Mouse (Mus musculus) hindbrain, embryonic 11.5 days (tissue): ENCODE results near the gene Prdm15. TPM values are rescaled to one million over a fixed set of nuclear protein-coding genes. Genes with fewer than 3 reads are reported as not detected.

Experiments used
- ATAC-seq: fragments of 200-750 bp; cut with Nextera tagmentation; 2 replicates; pipeline ENCODE4 v1.8.0; 2017; ENCODE audit warnings: mild to moderate bottlenecking, moderate TSS enrichment, moderate library complexity; ENCODE audit not compliant: low FRiP score
- DNase-seq: peaks from one replicate; pipeline ENCODE4 v3.0.0-alpha.2; 2015; ENCODE audit warnings: low spot score
- H3K27ac ChIP-seq: fragments of 300-500 bp; sonication (generic); 2 replicates; pipeline ENCODE4 v1.5.1; 2014; ENCODE audit warnings: mild to moderate bottlenecking, low read depth, low read length
- H3K27me3 ChIP-seq: fragments of 300-500 bp; sonication (generic); 2 replicates; pipeline ENCODE4 v1.6.1; 2014; ENCODE audit warnings: mild to moderate bottlenecking, low read length, moderate library complexity, mixed read lengths; ENCODE audit not compliant: control insufficient read depth, insufficient read depth
- H3K36me3 ChIP-seq: fragments of 300-500 bp; sonication (generic); 2 replicates; pipeline ENCODE4 v1.6.1; 2014; ENCODE audit warnings: mild to moderate bottlenecking, low read length, moderate library complexity, mixed read lengths; ENCODE audit not compliant: control insufficient read depth, insufficient read depth
- H3K4me1 ChIP-seq: fragments of 300-500 bp; sonication (generic); replicated peaks from 2 replicates; pipeline ENCODE4 v1.6.1; 2014; ENCODE audit warnings: low read length, mixed read lengths; ENCODE audit not compliant: control insufficient read depth, insufficient read depth
- H3K4me2 ChIP-seq: fragments of 300-500 bp; sonication (generic); replicated peaks from 2 replicates; pipeline ENCODE4 v1.6.1; 2014; ENCODE audit warnings: mild to moderate bottlenecking, low read depth, low read length
- H3K4me3 ChIP-seq: fragments of 300-500 bp; sonication (generic); 2 replicates; pipeline ENCODE4 v1.5.1; 2014; ENCODE audit warnings: low read depth, low read length
- H3K9ac ChIP-seq: fragments of 300-500 bp; sonication (generic); 2 replicates; pipeline ENCODE4 v1.6.1; 2014; ENCODE audit warnings: low read depth, low read length
- H3K9me3 ChIP-seq: fragments of 300-500 bp; sonication (generic); 2 replicates; pipeline ENCODE4 v1.6.1; 2016; ENCODE audit warnings: low read length; ENCODE audit not compliant: control insufficient read depth
- WGBS: fragments of 180-500 bp; shearing (Covaris S2); extraction: QIAGEN DNeasy Blood & Tissue Kit; methylation state at CpG from one replicate; pipeline ENCODE4 v1.1.7; 2014; 5-methylcytosine and 5-hydroxymethylcytosine counted together
- polyA plus RNA-seq: library from polyadenylated mRNA; unstranded; fragments of >200 nt; fragmentation: Nextera tagmentation; extraction: Ambion mirVana; gene quantifications from 2 replicates; pipeline ENCODE4 v1.2.1, GENCODE M21; 2014

Prdm15 gene
- polyA plus RNA-seq, 1 experiment from 2014 or later = 11.7 TPM

DNA sequence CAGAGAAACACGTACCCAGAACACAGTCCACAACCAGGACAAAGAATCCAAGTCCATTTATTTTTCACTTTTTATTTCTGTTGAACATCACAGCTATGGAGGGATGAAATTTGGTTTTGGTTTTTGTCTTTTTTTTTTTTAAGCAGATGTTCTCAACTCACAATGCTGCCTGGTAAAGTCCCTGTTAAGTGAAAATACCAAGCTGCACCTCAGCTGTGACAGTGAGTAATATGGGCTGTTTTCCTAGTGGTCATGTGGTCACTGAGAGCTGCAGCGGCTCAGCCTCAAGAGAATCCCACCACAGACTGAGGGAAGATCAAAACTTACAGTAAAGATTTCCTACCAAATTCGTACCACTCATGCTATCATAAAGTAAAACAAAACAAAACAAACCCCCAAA is 19.5 kb downstream of the Prdm15 start:
- 88% methylated on average over 3 of the region's 3 CpGs for WGBS
- DNase-seq (no peak), ATAC-seq (no peak)
- no peak overlapping the region for H3K9ac ChIP-seq
- peaks cover 13% of the 10 kb centered on the region for H3K36me3 ChIP-seq
- no peaks in the 10 kb centered on the region for H3K9me3 ChIP-seq
- no peak overlapping the region for H3K4me2 ChIP-seq
- H3K27me3 ChIP-seq = no peaks in the 10 kb centered on the region
- no peak overlapping the region for H3K4me3 ChIP-seq
- no peaks in the 10 kb centered on the region for H3K4me1 ChIP-seq
- H3K27ac ChIP-seq = no peak overlapping the region

DNA sequence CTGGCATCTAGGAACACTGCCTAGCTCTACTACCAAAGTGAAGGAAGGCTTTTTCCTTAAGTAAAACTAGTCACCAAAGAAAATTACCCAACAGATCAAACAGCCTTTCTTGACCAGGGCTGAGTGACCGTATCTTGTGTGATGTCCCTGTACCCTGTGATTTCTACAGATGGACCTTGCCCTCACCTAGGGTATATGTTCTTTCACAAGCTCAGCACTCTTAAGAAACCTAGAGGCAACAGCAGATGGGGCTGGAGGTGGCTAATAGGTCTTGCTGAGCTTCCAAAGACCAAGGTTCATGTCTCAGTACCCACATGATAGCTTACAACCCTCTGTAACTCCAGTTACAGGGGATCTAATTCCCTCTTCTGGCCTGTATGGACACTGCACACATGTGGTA is 23.4 kb downstream of the Prdm15 start:
- Histone ChIP-seq H3K4me1 (no peaks in the 10 kb centered on the region), H3K9ac (no peak overlapping the region), H3K36me3 (peaks cover 8% of the 10 kb centered on the region), H3K4me2 (no peak overlapping the region), H3K27me3 (no peaks in the 10 kb centered on the region), H3K9me3 (no peaks in the 10 kb centered on the region), H3K27ac (no peak overlapping the region), H3K4me3 (no peak overlapping the region)
- DNase-seq (no peak), ATAC-seq (no peak)
- 100% methylated on average over 1 of the region's 1 CpGs for WGBS

DNA sequence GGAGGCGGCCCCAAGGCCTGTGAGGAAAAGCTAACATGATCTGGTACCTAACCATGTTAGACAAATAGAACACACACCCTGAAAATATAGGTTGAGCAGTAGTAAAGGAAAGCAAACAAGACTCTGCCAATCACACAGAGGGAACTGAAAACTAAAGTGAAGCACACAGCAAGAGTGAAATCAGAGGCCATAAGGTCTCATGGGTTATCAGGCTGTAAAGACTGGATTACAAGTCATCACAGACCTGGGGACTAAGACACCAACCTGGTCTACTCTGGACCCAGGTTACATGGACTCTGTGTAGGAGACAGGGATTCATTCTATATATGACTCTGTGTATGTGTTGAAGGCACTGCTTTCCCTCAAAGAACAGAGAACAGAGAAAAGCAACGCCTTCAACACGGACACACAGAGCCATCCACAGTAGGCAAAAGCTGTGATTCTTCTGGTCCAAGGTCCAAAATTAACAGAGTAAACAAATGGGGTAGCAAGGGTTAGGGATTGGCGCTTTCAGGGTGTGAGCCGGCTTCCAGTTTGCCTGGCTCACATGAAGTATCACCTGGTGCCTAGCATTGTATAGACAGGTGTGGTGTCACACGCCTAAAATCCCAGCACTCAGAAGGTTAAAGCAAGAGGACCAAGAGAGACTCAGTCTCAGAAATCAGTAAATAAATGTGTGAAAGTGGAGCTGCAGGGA is 28.2 kb downstream of the Prdm15 start:
- Histone ChIP-seq H3K9me3 (no peaks in the 10 kb centered on the region), H3K4me2 (no peak overlapping the region), H3K27me3 (no peaks in the 10 kb centered on the region), H3K9ac (no peak overlapping the region), H3K4me3 (no peak overlapping the region), H3K4me1 (no peaks in the 10 kb centered on the region), H3K36me3 (peaks cover 9% of the 10 kb centered on the region; the same call in 1 of the 2 replicates), H3K27ac (no peak overlapping the region)
- no peak for DNase-seq
- 94% methylated on average over 6 of the region's 6 CpGs for WGBS
- ATAC-seq = no peak

DNA sequence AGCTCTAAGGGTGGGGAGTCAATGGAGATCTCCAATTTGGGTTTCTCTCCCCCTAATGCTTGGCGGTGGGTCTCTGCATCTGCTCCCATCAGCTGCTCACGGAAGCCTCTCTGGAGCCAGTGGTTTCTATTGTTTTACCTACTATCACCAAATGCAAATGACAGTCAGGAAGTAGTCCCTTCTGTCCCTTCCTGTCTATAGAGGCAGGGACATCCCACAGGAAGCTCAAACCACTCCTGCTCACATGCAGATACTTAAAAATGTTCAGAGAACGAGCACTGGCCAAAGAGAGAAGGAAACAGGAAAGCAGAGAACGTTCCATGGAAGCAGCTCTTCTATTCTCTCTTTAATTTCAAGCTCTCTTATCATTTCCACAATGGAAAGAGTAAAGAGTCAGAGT is 32.1 kb downstream of the Prdm15 start:
- H3K4me3 ChIP-seq = no peak overlapping the region
- H3K36me3 ChIP-seq = peaks cover 3% of the 10 kb centered on the region; the same call in 1 of the 2 replicates
- no peak overlapping the region for H3K27ac ChIP-seq
- no peak overlapping the region for H3K9ac ChIP-seq
- no peak overlapping the region for H3K4me2 ChIP-seq
- ATAC-seq = no peak
- no peaks in the 10 kb centered on the region for H3K27me3 ChIP-seq
- H3K9me3 ChIP-seq = no peaks in the 10 kb centered on the region
- WGBS = 85% methylated on average over 4 of the region's 4 CpGs
- H3K4me1 ChIP-seq = no peaks in the 10 kb centered on the region
- no peak for DNase-seq

DNA sequence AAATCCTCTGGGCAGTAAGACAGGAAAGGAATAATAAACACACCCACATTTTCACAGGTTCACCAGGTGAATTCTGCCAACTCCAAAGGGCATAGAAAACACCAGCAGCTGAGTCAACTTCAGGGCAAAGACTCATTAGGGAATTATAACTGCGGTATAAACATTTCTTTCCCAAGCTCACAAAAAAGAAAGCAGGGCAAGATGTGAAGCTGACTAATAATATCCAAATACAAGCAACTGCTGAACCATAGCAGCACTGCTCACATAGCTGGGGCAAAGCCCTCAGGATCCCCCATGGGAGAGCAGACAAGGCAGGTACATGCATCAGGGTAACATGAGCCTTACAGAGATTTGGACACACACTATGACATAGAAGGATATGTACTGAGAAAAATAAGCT is 34.2 kb downstream of the Prdm15 start:
- Histone ChIP-seq H3K27me3 (no peaks in the 10 kb centered on the region), H3K36me3 (peaks cover 6% of the 10 kb centered on the region; the same call in 1 of the 2 replicates), H3K27ac (no peak overlapping the region), H3K9me3 (no peaks in the 10 kb centered on the region), H3K4me3 (no peak overlapping the region), H3K4me2 (no peak overlapping the region), H3K9ac (no peak overlapping the region), H3K4me1 (no peaks in the 10 kb centered on the region)
- 94% methylated on average over 1 of the region's 1 CpGs for WGBS
- ATAC-seq (no peak), DNase-seq (no peak)

DNA sequence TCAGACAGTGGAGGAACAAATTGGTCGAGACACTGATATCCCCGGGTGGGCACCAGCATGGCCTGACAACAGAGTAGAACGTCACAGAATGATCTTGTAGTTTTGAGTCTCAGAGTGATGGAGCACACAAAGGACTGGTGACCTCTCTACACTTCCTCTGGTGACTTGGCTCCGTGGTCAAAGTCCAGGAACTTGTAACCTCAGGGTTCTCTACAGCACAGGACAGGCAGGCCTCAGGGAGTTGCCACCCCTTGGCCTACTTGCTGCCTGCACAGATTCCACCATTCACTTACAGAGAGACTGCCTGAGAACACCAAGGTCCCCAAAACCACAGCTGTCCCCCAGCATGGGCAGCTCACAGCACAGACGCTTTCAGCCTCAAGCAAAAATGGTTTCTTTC is 36.4 kb downstream of the Prdm15 start:
- Histone ChIP-seq H3K4me3 (no peak overlapping the region), H3K27ac (no peak overlapping the region), H3K9ac (no peak overlapping the region), H3K9me3 (no peaks in the 10 kb centered on the region), H3K4me2 (no peak overlapping the region), H3K27me3 (no peaks in the 10 kb centered on the region), H3K36me3 (peaks cover 3% of the 10 kb centered on the region; the same call in 1 of the 2 replicates), H3K4me1 (no peaks in the 10 kb centered on the region)
- DNase-seq = no peak
- ATAC-seq = no peak
- WGBS = 77% methylated on average over 5 of the region's 5 CpGs

DNA sequence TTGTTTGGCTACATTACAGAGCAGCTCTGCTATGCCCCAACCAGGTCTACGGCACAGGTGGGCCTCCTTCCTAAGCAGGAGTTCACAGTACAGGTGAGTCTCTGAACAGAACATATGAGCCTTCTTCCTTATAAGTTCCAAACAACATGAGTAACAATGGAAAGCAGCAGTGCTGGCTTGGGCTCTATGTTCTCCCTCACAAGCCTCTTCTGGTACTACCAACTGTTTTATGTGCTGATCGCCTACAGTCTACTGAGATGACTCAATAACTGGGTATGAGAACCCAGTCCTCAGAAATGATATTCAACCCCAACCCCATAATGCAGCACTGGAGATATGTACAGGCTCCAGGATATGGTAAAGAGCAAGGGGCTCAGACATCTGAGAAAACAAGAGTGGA is 37.6 kb downstream of the Prdm15 start:
- H3K9ac ChIP-seq = no peak overlapping the region
- ATAC-seq = no peak
- H3K4me2 ChIP-seq = no peak overlapping the region
- no peak for DNase-seq
- no peak overlapping the region for H3K27ac ChIP-seq
- no peaks in the 10 kb centered on the region for H3K4me1 ChIP-seq
- no peaks in the 10 kb centered on the region for H3K9me3 ChIP-seq
- peaks cover 3% of the 10 kb centered on the region; the same call in 1 of the 2 replicates for H3K36me3 ChIP-seq
- no peaks in the 10 kb centered on the region for H3K27me3 ChIP-seq
- 100% methylated on average over 2 of the region's 2 CpGs for WGBS
- no peak overlapping the region for H3K4me3 ChIP-seq

DNA sequence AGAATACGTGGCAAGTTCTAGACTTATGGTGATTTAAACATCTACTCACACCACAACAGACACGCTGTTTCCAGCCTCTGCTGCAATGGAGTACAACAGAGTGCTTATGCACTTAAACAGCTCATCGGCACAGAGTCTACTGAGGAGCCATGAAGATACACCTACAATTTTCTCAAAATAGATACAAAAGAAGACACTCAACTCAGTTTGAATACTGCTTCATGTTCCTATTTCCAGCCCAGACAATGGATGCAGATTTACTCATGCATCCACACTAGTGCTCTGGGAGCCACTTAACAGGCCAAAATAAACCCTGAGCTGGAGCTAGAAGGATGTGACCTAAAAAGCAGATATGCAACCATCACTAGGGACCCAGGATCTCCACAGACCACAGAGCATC is 42.8 kb downstream of the Prdm15 start:
- Histone ChIP-seq H3K27ac (no peak overlapping the region), H3K4me2 (no peak overlapping the region), H3K9ac (no peak overlapping the region), H3K4me3 (no peak overlapping the region), H3K27me3 (no peaks in the 10 kb centered on the region), H3K36me3 (peaks cover under 1% of the 10 kb centered on the region; the same call in 1 of the 2 replicates), H3K4me1 (no peaks in the 10 kb centered on the region), H3K9me3 (no peaks in the 10 kb centered on the region)
- DNase-seq = no peak
- WGBS = 95% methylated on average over 3 of the region's 3 CpGs
- no peak for ATAC-seq

DNA sequence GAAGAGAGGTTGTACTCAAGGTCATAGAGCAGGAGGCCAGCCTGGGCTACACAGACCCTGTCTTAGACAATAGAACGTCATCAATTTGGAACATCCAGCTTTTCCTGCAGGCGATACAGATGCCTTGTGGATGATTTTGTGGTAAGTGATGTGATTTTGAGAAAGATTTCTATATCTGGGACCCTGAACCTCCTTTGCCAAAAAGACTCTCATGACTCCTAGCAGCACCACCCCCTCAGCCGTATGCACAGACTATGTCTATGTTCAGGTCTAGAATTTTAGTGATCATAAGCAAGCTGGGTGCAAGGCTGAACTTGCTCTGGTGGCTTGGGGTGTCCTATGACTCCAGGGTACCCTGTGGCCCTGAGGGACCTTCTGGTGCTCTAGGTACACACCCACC is 46.0 kb downstream of the Prdm15 start:
- Histone ChIP-seq H3K36me3 (no peaks in the 10 kb centered on the region), H3K27me3 (no peaks in the 10 kb centered on the region), H3K9me3 (no peaks in the 10 kb centered on the region), H3K9ac (no peak overlapping the region), H3K4me2 (no peak overlapping the region), H3K4me1 (no peaks in the 10 kb centered on the region), H3K27ac (no peak overlapping the region), H3K4me3 (no peak overlapping the region)
- no peak for ATAC-seq
- 91% methylated on average over 3 of the region's 3 CpGs for WGBS
- DNase-seq = no peak
